Mouse (Mus musculus) G1E (cell line): ENCODE results near the gene Hrk.

Source experiments
- CTCF ChIP-seq: IDR thresholded peaks from 2 replicates; pipeline ENCODE4 v1.5.1; 2012; ENCODE audit warnings: low read depth, low read length, inconsistent platforms, mixed read lengths
- GATA1 ChIP-seq: IDR thresholded peaks from 2 replicates; pipeline ENCODE4 v1.6.1; 2012; ENCODE audit warnings: borderline replicate concordance, low read length, inconsistent platforms, mixed read lengths
- POLR2AphosphoS5 ChIP-seq: IDR thresholded peaks from 2 replicates; pipeline ENCODE4 v1.6.1; 2012; ENCODE audit warnings: low read depth, low read length, inconsistent platforms; ENCODE audit not compliant: insufficient replicate concordance

DNA sequence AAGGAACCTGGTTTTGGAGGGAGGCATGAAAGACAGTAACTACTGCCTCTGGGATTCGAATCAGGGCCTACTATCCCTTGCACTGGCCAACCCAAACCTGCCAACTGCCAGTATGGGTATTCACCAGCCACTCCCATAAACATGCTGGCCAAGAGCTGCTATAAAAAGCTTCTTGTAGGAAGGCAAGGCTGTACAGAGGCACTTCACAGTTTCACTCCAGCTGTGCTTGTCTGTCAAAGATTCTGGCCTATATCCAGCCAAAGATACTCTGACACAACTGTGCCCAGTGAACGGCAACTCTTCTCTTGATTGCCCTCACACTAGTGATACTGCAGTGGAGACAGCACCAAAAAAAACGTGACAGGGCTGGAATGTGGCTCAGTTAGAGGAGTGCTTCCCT, 14.7 kb upstream of the Hrk start:
- TF ChIP-seq CTCF (no peak), POLR2AphosphoS5 (no peak), GATA1 (no peak)
